Mouse (Mus musculus): ENCODE data around the gene Cdc37.

Cdc37 gene

DNA sequence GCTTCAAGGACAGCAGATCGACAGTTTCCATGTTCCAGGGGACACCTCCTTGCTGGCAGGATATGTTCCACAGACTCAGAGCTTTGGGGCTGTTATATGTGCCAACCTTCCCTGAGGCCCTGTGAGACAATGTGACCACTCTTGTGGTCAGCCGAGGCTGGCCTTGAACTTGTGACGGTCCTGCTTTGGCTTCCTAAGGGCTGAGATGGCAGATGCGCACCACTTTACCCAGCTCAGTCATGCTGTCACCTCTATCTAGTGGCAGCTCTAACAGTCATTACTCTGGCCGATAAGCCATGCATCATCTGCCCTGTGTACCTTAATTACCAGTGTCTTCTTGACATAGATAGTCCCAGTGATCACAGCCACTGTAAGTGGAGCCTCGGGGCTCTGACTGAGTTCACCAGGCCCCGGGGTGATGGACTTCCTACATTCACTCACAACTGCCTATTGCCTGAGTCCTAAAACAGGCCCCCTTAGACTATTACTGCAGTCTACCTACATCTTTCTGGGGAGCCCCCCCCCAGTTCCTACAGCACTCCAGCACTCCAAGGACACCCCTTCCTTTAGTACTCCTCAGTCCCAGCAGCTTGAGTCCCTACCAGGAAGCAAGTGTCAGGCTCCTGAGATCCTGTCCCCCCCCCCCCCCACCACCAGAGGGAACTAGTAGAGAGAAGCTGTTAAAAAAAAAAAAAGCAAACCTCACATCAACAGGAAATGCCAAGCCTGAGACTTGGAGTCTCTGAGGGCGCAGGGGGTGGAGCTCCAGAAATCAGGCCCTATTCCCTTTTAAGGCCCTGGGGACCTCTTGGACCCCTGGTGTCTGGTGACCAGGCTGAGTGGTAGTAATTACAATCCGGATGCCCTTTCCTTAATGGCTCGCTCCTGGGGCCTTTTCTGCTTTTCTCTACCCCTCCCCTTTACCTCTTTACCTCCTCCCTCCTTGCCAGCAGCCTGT lies 17.6 kb upstream of the Cdc37 start:
- DNase-seq = peak; percentile 36

DNA sequence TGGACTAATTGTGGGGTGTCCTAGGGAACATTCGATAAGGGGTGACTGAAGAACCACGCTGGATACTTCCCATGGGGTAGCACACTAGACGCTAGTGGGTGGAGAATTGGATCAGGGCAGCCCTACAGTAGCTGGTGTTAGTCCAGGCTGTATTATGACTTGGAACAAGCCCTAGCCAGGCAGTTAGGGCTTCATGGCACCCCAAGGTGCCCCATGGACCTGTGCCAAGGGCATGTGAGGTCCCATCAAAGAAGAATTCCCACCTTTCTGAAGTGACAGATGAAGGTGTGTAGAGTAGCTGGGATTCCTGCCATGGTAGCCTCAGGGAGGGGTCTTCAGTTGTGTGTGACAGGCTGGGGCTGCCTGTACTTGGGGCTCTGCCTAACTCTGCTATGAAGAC lies 16.7 kb upstream of the Cdc37 start:
- DNase-seq = no peak

DNA sequence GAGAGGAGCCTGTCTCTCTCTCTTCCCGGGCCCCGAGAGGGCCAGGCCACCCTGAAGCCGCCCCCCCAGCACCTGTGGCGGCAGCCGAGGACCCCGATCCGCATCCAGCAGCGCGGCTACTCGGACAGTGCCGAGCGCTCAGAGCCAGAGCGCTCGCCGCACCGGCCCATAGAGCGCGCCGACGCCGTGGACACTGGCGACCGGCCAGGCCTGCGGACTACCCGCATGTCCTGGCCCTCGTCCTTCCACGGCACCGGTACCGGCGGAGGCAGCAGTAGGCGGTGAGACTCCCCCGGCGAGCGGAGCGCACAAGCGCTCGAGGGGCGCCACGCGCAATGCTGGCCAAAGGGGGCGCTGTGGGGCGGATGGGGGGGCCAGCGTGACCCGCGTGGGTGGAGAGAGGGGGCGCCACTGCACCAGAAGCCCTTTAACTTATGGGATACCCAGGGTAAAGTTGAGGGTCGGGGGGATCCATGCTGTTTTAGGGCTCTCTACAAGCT lies 16.2 kb upstream of the Cdc37 start:
- peak; percentile 58 for DNase-seq

DNA sequence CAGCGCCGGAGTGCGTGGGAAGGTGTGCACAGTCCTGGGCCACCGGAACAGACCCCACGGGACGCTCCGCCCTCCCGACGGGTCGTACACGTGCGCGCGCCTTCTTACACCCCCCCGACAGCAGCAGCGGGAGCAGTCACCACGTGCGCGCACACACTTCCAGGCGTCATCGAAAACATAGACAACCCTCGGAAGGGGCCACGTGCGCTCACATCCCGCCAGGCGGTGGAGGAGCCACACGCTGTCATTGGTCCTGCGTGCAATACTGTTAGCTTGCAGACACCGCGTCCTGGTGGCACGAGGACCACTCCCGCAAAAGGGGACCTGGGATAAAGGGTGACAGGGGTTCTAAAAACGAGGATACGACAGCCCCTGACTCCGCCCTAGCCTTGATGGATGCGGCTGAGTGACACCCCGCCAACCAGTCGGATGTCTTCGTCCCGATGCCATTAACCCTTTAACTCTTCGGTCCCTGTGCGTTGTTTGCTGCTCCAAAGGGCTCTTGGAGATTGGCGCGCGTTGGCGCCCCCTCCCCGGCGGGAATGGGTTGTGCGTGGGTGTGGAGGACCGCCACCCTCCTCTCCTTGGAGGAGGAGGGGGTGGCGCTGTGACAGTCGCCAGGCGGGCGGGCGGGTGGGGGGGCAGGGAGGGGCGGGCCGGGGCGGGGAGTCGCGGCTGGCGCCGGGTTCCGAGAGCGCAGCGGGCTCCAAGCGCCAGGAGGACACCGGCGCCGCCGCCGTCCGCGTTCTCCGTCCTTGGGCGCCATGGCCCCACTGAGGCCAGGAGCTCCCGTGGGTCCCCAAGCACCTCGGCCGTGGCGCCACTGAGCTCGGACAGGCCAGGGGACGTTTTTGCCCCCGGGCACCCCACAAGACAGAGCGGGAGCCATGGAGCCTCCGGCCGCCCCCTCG lies 15.5 kb upstream of the Cdc37 start, which contains the start of gene Pde4a:
Gene Pde4a, plus strand, starts transcription at position 674 of the 911 bp plus-strand sequence.
- DNase-seq = peak; percentile 58

DNA sequence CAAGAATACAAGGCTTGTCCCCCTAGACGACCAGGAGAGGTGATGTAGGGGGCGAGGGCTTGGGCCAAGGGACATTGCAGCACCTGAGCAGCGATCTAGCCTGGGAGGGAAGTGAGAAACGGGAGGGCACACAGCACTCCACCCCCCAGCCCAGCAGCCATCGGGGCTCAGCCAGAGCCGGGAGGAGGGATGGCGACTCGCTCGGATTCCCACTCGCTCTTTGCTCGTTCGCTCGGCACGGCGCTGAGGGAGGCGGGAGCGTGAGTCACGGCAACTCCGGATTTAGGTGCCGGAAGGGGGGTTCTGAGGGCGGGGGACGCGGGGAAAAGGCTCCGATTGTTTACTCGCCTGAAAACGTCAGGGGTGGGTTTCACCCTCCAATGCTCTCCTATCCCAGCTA lies 14.3 kb upstream of the Cdc37 start:
- no peak for DNase-seq

DNA sequence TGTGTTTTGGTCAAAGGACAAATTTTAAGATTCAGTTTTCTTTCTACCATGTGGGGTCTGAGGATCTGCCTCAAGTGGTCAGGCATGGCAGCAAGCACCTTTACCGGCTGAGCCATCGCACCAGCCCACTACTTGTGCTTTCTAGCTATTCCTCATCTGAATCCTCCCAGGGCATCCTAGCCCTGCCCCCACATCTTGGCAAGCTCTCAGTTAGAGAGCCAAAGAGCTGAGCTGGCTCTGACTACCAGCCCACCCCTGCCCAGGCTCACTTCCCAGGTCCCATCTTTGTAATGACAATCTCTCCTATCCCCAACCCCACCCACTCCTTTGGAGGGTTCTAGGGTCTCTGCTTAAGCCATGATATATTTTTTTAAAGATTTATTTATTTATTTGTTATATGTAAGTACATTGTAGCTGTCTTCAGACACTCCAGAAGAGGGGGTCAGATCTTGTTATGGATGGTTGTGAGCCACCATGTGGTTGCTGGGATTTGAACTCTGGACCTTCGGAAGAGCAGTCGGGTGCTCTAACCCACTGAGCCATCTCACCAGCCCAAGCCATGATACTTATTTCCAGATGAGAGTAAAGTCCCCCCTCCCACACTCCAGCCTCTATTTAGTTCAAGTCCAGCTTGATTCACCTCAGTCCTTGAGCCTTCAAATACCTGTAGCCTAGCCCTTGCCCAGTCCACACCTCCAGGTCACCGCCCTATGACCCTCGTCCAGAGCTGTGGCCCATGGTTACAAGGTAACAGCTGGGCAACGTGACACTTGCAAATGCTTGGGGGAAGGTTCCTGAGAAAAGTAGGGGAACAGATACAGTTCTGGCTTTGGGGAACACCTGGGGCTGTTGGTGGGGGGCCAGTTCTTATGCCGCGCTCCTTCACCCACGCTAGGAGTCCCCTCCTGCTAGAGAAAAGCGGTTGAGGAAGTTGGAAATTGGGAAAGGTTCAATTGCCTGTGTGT lies 13.6 kb upstream of the Cdc37 start:
- DNase-seq = no peak

DNA sequence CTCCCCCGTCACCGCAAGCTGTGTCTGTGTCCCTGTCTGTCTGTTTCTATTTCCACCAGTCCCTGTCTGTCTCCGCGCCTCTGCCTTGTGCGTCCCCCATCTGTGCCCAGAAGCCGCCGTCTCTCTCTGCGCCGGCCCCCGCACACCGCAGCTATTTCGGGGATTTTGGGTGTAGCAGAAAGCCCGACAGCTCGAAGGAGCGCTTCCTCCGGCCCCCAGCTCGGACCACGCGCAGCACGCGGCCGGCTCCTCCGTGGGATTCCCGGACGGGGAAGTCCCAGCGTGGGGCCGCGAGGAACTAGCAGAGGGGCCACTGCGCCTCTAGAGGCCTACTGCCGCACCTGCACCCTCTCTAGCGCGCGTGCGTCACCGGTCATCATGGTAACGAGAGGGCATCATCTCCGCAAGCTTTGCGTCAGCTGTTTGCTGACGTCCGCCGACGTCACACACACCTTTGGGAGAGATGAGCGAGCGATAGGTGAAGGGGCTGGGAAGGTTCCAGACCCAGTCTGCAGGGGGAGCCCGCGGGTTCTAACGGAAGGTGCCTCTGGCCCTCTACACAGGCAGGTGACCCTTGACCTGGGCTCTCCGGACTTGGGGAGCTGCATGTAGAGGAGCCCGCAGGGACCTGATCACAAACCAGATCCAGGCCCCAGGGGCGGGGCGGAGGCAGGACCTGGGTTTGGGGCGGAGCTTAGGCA lies 11.6 kb upstream of the Cdc37 start:
- peak; percentile 85 for DNase-seq

DNA sequence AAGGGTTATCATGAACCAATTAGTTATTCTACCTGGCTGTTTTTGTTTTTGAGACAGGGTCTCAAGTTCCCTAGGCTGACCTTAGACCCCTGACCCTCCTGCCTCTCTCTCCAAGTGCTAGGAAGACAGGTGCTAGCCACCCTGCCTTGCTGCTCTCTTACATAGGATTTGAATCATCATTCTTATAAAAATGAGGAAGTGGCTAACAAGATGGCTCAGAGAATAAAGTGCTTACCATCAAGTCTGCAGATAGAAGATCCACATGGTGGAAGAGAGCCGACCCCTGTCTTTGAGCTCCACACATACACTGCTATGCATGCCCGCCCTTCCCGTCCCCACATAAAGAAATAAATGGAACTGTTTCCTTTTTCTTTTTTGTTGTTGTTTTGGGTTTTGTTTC lies 5.0 kb upstream of the Cdc37 start:
- no peak for DNase-seq

DNA sequence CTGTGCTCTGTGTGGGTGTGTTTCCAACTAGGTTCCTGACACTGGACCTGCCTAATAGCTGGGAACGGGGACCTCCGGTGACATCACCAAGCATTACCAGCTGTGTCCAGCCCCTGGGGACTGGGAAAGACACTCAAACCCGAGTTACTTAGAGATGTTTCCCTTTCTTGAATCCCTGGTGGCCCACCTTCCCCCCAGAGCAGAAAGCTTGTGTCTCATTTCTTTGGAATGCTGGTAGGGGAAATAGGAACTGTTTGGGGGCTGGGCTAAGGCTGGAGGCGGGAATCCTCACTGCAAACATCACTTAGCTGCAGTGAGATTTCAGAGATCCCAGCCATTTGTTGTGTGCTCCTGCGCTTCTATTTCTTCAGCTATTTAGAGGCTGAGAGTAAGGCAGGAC lies 4.1 kb upstream of the Cdc37 start:
- no peak for DNase-seq

DNA sequence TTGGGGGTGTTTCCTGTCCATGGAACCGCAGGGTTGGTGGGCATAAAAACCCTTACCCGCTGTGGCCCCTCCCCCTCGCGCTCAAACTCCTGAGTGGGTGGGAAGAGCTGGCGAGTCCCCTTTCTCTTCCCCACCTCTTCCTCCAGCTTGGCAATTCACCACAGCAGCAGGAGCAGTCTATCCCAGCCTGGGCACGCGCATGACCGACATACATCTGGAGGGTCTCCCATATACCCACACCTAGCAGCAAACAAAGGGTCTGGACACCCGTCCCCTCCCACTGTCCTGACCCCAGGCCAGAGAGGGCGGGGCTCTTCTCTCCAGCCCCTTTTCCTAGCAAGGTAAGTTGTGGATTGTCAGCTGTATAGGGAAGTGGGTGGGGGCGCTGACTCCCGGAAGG lies 3.5 kb upstream of the Cdc37 start:
- no peak for DNase-seq

DNA sequence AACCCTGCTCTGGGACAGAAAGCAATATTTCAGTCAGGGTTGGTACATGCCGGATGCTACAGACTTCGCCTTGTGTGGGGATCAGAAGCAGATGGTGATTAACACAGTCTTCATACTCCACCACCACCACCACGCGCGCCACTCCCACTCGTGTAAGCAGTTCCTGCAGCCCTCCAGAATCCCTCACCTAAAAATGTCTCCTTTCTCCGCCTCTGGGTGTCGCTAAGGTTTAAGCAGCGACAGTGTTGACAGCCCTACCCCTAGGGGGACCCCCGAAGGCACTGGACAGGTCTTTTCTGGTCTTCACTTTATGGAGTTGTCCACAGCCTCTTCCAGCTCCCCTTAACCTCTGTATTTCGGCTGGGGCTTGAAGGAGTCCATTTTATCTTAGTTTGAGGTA lies 2.9 kb upstream of the Cdc37 start:
- DNase-seq = peak; percentile 68

DNA sequence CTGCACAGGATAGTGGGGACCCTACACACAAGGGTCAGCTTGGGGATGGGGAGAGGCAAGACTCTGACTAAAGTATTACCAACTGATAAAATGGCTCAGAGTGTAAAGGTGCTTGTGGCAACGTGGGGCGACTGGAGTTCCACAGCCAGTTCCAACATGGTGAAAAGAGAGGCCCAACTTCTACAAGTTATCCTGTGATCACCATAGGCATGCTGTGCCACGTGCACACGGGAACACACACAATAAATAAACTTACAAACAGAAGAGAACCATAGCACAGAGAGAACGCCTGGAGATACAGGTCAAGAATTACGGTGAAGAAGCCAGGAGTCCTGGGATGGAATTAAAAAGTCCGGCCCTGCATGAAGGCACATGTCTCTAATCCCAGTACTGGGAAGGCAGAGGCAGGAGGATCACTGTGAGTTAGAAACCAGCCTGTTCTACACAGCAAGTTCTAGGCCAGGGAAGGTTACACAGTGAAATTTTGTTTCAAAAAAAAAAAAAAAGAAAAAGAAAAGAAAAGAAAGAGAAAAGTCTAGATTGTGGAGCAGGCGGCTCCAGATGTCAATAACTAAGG lies 617 bp downstream of the Cdc37 start:
- no peak for DNase-seq

DNA sequence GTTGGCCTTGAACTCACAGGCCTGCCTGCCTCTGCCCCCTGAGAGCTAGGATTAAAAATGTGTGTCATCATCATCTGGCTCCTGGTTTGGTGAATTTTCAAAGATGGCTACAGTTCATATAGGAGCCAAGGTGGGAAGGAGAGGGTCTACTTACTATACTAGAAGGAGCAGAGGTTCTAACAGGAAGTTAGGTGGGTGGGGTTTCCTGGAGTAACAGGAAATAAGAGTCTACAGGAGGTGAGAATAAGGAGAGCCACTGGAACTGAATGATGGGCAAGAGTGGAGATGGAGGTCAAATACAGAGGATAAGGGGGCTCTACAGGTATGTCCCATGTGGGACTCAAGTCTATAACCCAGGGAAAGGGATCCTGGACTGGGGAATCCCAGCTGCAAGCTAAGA lies 1.4 kb downstream of the Cdc37 start:
- DNase-seq = no peak

DNA sequence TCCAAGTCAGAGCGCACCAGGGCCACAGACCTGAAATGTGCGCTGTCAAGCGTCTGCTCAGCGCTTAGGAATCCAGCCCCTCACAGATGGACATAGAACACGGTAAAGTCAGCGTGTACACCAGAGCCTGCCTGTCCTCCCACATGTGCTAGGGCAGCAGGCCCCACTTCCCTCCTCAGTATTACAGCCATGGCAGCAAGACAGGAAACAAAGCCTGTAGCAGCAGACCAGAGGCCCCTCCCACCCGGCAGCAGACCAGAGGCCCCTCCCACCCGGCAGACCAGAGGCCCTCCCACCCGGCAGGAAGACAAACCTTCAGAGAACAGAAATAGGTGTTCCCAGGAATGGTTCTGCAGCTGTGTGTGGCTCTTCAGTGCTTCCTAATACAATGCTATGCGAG lies 3.1 kb downstream of the Cdc37 start:
- DNase-seq = peak; percentile 62

DNA sequence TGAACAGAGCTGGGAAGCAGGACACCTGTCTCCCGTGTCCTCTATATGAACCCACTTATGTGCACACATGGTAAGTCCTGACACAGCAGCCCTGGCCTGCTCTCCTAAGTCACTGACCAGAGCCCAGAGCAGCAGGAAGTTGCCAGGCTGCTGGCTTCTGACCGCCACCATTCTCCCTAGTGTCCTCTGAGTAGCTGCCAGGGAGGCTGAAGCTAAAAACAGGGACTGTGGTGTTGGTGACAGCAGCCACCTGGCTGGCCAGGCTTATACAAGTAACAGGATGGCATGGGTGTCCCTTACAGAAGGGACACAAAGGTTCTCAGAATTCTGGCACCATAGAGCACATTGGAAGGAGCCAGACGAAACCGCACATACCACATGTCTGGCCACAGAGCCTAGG lies 4.4 kb downstream of the Cdc37 start:
- no peak for DNase-seq

DNA sequence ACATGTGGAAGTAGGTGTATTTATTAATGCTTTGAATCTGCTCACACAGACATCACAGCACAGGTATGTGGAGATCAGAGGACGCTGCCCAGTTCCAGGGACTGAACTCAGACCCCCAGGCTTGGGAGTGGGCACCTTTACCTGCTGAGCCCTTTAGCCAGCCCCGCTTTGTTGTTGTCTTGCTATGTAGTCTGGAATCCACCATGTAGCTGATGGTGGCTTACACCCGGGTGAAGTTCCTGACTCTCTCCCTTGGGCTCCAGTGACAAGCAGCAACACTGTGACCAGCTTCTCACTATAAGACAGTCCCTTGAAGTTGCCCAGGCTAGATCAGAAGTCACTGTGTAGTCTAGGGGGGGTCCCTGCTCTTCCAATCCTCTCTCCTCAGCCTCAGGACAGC lies 5.4 kb downstream of the Cdc37 start:
- DNase-seq = no peak

DNA sequence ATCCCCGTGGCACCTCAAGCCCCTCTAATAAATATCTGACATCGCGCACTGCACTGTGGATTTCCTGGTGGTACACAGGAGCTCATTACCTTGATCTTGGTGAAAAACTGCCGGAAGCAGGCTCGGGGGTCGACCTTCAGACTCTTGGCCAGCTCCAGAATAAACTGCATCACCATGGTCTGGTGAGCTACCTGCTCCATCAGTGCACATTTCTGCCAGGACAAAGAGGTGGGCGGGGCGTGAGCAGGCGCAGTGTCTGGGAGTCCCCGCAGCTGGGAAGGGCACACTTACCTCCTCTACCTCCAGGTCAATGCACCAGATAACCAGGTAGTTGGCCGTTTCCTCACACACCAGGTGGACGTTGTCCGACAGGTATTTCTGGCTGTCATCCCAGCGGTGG lies 7.9 kb downstream of the Cdc37 start:
- DNase-seq = no peak

DNA sequence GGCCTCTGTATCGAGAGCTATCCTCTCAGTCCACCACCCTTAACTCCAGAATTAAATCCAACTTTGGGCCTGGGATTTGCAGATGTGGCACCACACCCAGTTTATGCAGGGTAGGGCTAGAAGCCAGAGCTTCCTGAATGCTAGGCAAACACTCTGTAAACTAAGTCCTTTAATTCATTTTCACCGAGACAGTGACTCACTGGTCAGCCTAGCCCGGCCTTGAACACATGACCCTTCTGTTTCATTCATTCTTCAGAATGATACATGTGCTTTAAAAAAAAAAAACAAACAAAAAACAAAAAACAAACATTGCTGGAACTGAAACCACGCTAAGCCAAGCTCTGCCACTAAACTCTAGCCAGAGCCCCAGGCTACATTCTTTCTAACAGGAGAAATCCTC lies 11.4 kb downstream of the Cdc37 start:
- no peak for DNase-seq

DNA sequence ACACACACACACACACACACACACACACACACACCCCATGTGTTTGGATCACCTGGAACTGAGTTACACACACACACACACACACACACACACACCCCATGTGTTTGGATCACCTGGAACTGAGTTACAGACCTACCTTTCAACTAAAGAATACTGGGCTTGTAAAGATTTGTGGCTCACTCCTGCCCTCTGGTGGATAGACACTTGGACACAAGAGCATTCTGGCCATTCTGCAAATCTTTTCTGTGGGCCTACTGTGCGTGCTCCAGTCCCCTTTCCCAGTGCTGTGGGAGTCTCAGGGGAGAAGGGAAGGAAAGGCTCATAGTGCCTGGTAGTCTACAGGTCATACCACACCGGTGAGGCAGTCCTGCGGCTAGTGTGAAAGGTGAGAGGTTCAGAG lies 12.6 kb downstream of the Cdc37 start:
- peak; percentile 76 for DNase-seq

DNA sequence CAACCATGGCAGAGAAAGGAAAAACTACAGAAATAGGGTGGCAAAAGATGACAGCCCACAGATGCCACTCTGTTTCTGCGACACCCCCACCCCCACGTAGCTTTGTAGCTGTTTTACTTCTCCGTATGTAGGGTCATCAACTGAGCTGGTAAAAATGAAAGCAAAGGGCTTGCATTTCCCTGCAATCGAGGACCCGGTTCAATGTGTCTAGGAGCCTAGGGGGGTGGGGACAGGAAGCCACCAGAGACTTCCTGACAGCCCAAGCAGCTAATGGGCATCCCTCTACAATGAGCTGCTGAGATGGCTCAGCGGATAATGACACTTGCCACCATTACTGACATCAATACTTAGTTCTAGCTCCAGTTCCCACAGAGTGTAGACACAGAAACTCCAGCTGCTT lies 13.4 kb downstream of the Cdc37 start:
- DNase-seq = peak; percentile 38

DNA sequence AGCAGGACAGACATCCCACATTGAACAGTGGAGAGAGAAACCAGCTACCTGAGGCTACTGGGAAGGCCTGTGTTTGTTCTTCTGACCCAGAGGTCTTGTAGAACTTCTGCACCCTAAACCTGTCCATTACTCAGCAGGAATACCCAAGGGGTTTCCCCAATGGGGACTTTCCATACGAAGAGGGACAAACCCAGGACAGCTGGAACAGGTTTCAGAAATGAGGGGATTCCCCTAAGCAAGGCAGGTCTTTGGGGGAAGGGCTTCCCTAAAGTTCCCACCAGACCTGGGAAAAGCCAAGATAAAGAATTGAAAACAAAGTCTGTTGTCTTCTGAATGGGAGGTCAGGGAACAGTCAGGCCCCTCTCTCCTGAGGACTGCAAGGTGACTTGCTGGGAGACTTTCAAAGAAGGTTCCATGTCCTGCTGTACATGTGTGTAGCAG lies 13.8 kb downstream of the Cdc37 start:
- no peak for DNase-seq

Measured in thymus, postnatal 25 days (tissue).